Mouse (Mus musculus) large intestine, adult 2 months (tissue): Measurements from ENCODE around the gene Mrpl36. TPM values are rescaled to one million over a fixed set of nuclear protein-coding genes. Genes with fewer than 3 reads are reported as not detected.

Source experiments
- DNase-seq: peaks from one replicate; pipeline ENCODE4 v3.0.0-alpha.2; 2012; ENCODE audit warnings: low read depth, low spot score
- WGBS: fragments of 180-500 bp; shearing (Covaris S2); methylation state at CpG from one replicate; pipeline ENCODE4 v1.1.7; 2018; 5-methylcytosine and 5-hydroxymethylcytosine counted together
- polyA plus RNA-seq: library from polyadenylated mRNA; depleted of rRNA; stranded (reverse); fragments of >200 nt; gene quantifications from 2 replicates; pipeline ENCODE4 v1.2.3, GENCODE M21; 2012; rRNA removed

The Mrpl36 gene
- 109 TPM in 2 replicates for polyA plus RNA-seq

DNA sequence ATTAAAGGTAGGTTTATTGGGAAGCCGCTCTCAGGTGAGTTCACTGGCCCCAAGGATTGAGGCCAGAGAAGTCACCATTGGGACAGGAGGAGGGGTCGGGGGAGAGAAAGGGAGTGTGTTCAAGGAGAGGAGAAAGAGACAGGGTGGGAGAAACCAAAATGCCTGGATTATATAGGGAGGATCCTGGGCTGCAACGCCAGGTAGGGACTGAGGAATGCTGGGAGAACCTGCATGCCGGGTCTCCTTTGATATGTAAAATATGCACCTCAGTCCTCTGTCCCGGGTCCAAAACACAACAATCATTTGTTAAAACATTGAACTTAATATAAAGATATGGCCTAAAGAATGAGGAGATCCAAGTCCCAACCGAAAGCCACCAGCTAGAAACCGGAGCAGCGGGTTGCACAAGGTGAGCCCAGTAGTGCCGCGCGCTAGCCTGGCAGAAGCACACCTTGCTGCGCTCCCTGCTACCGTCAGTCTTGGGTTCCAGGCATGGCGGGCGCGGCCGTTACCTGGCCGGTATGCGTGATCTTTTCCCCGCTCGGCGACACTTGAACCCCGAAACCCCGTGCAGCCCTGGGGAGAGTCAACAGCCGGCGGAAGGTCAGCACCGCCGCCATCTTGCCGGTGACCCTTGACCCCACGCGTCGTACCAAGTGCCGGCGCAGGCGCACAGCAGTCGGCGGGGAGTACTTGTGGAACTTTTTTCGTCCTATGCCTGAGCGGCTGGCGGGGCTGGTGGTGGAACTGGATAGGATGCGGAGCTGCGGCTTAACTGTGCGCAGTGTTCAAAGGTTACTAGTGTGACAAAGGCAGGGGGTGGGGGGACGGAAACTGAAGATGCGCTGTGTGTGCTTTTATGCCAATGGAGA, at the start of gene Mrpl36, which contains the start of gene Ndufs6:
TSS of gene Mrpl36 (plus strand) at position 687 of the 872 bp plus-strand sequence.
TSS of gene Ndufs6 (minus strand) at position 716 of the 872 bp plus-strand sequence.
- 2% methylated on average over 45 of the region's 45 CpGs for WGBS
- DNase-seq, result peak; percentile 62

DNA sequence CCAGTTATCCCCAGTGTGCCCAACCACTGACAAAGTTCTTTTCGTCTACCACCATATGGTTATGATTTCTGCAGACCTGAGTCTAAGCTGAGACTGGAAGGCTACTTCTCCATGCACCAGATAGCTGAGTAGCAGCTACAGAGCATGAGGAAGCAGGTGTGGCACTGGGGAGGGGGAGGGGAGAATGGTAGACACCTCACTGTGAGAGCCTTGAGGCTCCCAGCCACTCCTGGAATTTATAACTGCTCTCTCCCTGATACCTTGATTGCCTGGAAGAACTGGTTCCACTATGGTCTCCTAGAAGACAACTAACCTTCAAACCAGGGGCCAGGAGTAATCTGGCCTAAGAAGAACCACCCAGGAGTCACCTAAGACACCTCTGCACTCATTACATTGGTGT, 49.1 kb upstream of the Mrpl36 start:
- peak; percentile 73 for DNase-seq
- WGBS, result 18% methylated on average over 1 of the region's 1 CpGs

DNA sequence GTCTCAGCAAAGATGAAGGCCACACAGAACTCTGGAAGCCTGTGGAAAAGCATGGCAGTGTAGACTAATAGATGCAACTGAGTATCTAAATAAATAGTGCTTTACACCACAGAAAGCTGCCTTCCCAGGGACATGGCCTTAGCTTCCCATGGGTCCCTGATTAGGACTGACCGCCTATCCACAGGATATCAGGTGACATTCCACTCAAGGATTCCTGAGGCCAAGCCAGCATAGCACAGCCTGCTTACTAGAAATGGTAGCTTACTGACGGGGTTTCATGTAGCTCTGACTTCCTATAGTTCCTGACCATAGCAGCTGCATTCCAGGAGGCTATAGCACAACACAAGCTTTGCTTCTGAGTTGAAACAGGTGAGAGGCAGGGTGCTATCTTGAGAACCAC, 45.9 kb upstream of the Mrpl36 start:
- WGBS, result 87% methylated on average over 2 of the region's 2 CpGs
- DNase-seq, result no peak

DNA sequence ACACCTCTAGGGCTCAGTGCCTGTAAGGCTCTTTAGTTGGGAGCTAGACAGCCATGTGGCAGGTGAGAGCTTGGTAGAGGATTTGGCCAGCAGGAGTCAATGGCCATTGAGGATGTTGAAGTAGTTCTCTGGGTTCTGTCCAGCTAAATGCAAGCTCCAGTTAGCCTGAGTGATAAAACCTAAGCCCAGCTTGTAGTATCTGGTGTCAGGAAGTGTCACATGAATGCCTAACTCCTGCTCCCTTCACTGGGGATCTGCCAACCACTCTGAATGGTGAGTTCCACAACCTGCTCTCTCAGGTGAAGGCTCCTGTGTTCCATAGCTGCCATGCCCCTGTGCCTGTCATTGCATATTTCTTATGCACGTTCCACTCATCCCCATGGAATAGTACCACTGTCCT, 44.8 kb upstream of the Mrpl36 start:
- no peak for DNase-seq
- 88% methylated on average over 1 of the region's 1 CpGs for WGBS

DNA sequence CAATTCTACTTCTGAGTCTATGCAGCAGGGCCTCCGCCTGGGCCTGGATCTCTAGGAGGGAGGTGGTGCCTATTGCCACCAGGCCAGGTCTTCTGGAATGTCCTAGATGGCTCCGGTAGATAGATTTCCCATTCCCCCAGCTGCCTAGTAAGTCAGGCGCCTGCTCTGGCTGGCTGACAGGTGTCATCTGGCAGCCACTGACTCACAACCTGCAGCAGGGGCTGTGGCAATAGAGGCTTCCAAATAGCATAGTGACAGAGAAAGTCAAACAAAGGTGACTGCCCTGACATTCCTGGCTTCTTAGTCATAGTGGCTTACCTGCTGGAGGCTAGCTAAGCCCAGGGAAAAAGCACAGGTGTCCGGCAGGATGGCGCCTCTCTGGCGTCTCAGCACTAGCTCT, 38.1 kb upstream of the Mrpl36 start:
- WGBS, result 40% methylated on average over 6 of the region's 6 CpGs

DNA sequence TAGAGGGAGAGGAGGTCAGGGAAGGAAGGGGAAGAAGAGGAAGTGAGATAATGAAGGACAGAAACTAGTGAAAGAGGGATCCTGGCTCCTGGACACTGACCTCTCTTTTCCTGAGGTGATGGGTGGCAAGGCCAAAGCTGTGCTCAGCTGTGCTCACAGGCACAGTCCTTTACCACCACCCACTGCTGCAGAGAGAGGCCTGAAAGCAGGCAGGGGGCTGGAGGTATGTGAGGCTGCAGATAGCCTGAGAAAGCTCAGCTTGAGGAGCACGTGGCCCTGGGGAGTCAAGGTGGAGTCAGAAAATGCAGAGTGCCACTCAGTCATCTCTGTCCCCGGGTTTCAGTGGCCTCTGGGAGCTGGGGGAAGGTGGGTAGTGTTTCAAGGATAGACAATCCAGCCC, 37.2 kb upstream of the Mrpl36 start:
- WGBS, result 64% methylated on average over 2 of the region's 2 CpGs
- no peak for DNase-seq

More for the DNA sequence above, 38.1 kb upstream of the Mrpl36 start:
- no peak for DNase-seq

DNA sequence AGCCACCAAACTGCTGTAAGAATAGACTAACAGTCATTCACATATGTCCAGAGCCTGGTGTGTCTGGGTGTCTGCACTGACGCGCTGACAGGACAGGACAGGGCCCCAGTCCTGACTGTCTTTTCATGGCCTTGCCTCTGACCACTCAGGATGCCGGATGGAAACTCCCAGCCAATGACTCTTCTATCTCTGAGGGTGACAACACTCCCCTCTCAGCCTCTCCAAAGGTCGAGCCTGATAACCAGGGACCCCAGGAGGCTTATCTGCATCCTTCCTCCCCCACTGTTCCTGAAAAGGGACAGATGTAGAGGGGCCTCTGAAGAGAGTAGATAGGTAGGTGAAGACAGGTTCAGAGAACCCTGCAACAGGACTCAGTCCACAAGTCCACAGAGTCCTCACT, 29.6 kb upstream of the Mrpl36 start:
- WGBS, result 80% methylated on average over 4 of the region's 4 CpGs
- DNase-seq, result no peak

DNA sequence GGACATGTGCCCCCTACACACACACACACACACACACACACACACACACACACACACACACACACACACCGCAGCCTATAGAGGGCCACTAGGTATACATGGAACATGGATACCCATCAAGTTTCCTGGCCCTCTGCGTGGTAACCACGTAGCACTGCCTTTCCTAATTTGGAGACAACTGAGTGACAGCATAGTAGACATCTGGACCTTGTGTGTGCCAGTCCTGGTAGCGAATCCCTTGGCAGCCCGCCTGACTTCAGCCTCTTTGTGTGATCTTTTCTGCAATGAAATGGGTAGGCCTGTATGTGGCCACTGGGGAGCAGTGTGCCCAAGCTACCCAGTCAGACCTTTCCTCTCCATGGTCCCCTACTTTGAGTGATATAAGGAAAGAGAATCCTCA, 29.0 kb upstream of the Mrpl36 start:
- DNase-seq, result no peak
- 88% methylated on average over 5 of the region's 5 CpGs for WGBS

DNA sequence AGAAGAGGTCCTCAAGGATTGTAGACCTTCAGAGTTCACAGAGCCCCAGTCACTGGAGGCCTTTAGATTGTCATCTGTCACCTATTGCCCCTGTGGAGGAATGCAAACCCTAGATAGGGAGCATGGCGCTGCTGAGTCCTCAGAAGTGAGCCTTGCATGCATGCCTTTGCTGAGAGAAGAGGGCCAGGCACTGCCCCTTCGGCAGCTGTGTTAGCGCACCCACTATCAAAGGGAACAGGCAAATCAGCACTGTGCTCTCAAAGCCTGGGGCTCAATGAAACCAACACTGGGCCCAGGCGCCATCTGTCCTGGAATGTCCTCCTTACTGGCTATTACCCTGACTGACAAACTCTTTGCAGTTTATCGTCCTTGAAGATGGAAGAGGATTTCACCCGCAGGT, 23.6 kb upstream of the Mrpl36 start:
- DNase-seq, result no peak
- 54% methylated on average over 6 of the region's 6 CpGs for WGBS

DNA sequence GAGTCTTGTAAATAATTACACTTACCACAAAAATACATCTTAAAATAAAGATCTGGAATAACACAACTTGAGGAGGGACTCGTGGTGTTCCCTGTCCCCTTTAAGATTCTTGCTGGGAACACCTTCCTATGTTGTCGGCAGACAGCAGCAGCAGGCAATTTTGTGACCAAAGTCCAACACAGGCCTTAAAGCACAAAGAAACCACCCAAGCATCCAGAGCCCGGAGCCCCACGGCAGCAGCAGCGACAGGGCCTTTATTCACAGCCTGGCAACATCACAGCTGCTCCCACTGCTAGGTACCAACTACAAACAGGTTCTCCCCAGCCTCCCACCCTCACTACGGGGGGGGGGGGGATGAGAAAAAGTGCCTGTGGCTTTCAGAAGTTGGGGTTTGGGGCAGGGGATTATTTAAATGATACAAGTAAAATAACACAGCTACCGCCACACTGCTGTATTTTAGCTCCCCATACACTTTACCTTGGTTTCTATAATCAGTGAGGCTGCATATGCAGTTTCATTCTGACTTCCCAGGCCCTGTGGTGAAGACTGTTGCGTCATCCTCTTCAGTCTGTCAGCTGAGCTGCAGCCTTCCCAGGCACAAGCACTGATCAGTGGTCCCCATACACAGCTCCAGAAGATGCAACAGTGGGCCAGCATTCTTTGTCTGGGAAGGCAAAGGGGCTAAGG, 22.8 kb upstream of the Mrpl36 start:
- DNase-seq, result peak; percentile 21
- 38% methylated on average over 8 of the region's 8 CpGs for whole genome bisulfite sequencing

DNA sequence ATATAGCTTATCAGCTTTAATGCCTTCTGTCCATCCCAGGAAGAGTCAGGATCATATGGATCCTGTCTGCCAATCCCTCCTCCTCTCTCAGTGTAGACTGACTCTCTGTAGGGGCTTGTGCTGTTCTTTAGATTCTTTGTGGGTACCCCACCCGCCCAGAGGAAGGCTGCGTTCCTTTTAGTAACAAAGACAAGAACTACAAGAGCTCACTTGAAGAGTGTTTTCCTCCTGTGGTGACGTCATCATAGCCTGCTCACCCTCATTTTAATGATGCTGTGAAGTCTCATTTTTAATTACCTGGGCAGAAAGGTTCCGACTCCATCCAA, 22.3 kb upstream of the Mrpl36 start:
- DNase-seq, result no peak
- 61% methylated on average over 4 of the region's 4 CpGs for WGBS

DNA sequence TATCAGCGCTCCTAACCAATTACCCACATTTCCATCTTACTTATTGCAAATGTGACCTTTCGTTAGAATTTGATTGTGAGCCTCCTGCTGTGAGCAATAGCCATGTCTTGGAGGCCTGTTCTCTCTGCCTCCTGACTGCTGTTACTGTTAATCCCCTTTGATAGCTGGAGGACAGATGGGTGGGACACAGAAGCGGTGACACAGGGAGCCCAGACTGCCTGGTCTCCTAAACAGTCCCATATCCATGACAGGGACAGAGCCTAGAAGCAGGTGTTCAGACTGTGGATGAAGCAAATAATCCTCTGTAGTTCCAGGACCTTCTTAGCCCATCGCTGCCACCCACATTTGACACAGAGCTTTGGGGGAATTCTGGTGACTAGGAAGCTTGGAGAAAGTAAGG, 21.9 kb upstream of the Mrpl36 start:
- WGBS, result 85% methylated on average over 4 of the region's 4 CpGs

DNA sequence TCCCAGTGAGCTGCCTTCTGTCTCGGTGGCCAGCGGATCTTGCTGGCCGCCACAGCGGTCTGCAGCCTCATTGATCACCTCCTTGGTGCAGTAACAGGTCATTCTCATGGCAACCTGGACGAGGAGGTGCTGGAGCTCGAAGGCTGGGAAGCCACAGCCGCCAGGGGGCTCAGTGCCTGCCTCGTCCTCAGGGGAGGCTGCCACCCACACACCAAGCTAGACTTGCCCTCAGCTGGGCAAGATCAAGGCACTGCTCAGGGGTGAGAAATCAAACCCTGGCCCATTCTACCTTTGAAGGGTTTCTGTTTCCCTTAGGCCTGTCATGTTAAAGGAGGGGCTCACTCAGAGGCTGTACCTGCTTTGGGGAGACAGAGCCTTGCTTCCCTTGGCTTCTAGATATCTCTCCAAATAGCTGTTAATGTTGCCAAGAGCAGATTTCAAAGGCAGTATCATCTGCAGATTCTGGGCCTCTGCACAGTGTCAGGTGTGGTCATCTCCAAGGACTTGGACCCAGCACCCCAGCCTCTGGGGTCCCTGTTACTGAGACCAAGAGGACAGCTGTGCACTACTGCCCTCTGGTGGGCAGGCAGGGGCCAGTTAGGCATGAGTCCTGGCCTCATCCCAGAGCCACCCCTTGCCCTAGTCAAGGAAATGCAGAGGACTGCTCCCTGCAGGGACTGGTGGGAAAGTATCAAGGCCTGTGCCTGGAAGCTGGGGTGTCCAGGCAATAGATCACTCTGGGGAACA, 18.0 kb upstream of the Mrpl36 start:
- no peak for DNase-seq
- WGBS, result 39% methylated on average over 8 of the region's 8 CpGs

More for the DNA sequence above, 21.9 kb upstream of the Mrpl36 start:
- no peak for DNase-seq

DNA sequence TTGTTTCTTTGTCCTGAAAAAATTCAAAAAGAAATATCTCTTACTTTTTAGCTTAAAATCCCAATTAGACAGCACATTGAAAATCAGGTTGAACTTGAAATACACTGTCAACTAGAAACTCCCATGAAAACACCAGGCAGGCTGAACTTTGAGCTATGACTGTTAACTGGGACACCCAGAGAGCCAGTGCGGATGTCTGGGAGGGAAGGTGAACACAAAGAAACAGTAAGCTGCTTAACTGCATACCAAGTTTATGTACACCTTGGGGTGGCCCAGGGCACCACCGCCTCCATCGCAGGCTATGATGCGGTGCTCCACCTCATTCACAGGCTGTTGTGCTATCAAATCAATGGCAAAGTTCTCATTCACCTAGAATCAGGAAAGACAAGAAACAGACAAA, 8.3 kb upstream of the Mrpl36 start:
- no peak for DNase-seq
- 49% methylated on average over 4 of the region's 4 CpGs for WGBS

DNA sequence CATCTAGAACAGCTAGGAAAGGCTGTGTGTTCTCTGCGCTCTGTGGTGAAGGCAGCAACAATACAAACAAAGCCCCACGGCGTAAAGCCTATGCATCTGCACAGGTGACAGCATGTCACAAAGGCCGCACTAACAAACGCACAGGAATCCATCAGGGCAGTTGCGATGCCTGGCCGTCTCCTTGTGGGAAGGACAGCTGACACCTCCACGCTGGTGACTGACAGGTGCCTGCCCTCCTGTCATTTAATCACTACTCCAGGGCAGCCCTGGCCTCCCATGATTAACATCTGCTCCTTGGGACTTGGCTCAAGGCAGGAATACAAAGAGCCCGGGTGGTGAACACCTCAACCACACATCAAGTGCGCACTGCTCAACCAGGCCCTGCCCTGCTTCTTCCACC, 5.7 kb upstream of the Mrpl36 start:
- WGBS, result 88% methylated on average over 10 of the region's 10 CpGs
- DNase-seq, result no peak

DNA sequence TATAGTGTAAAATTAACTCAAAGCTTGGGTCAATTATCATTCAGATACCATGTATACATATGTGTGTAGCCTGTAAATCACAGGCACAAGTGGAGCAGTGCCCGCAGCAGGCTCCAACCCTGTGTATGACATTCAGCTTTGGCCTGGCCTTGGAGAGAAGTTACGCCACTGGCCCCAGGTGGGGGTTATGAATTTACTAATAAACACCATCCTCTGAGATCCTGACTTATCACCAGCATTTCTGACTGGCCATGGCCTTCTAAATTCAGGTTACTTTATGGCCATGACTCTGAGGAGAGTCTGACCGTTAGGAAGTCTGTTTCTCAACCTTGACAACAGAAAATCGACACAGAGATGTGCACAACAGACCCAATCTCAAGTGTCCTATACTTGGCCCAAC, 4.9 kb upstream of the Mrpl36 start:
- no peak for DNase-seq
- 87% methylated on average over 4 of the region's 4 CpGs for WGBS

DNA sequence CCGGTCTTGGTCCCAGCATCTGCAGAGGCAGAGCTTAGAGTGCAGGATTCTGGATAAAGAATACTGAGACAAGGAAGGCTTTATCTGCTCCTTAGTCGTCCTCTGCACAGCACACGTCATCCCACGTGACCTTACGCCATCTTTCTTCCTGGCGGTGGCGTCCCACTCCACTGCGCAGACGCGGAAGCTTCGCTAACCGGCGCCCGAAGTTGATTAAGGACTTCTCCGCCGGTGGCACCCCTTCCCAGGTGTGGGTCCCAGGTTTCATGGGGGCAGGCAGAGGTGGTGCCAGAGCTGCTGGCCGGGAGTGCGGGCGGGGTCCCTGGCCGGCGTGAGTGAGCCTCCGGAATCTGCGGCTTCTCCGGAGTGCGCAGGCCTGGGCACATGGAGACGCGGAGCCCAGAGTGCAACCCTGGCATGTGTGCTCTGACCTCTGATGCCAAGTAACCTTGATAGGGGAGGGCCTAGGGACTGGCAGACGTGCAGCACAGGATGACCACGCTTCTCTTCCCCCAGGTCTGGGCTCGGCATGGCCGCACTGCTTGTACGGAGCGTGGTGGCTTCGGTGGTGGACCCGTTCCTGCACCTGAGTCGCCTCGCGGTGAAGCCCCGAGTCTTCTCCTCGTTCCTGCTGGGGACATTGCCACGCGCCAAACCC, 2.7 kb downstream of the Mrpl36 start:
- DNase-seq, result peak; percentile 74
- under 1% methylated on average over 42 of the region's 42 CpGs for WGBS

DNA sequence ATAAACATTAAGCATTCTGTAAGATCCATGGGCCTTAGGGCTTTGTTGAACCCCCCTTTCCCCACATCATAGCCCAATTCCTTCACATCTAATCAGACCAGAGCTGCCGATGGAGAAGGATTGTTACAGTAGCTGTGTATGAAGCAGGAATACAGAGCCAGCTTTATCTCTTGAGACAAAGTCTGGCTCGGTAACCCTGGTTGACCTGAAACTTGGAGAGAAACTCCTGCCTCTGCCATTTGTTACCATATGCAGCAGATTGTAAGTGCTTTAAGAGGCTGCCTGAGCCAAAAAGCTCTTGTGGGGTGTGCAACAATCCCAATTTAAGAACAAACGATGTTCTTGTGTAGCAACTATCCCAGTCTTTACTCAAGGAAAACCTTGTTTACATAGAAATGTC, 3.4 kb downstream of the Mrpl36 start:
- no peak for DNase-seq
- WGBS, result 40% methylated on average over 3 of the region's 3 CpGs

DNA sequence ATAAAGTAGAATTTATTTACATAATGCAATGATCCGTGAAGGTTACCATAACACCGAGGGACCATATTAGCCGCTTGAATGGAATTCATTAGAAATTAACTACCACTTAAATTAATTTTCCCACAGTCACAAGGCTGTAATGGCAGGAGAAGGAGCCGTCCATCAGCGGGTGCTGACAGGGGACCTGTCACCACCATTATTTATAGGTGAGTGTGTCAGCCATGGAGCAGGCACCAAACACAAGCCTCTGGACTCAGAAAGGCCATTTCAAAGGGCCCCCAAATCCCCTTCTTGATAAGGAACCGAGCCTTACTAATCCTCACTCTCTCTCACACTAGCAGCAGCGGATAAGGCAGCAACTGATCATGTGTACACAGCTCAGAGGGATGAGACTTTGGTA, 8.4 kb downstream of the Mrpl36 start:
- DNase-seq, result no peak
- WGBS, result 62% methylated on average over 7 of the region's 7 CpGs
